Mouse (Mus musculus) retina, postnatal 7 days (tissue): ENCODE results near the gene Olfr393.

Source experiments
- DNase-seq: peaks from one replicate; pipeline ENCODE4 v3.0.0-alpha.2; 2012; ENCODE audit warnings: low read depth, low spot score

The Olfr393 gene

GRCm38 (mm10) chr11:73851354-73851753 is at the start of gene Olfr393:
Olfr393 (minus strand) TSS chr11:73851454.
- DNase-seq = no peak

DNA sequence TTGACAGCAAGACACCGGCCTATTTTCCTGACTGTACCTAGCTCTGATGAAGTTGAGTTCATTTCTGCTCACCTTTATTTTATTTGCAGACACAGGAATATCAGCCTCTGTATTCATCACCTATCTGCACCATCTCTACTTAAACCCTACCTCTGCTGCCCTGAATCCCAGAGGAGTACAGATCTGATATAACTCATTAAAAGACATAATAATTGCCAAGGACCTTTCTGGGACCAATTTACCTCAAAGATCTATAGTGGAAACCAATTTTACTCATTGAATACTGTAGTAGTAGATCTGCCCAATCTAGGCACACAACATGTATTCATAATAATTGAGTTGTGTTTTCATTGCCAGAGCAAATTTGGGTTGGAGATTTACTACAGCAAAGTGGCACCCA is 39.4 kb upstream of the Olfr393 start, which contains the start of gene Olfr394:
TSS of gene Olfr394 (minus strand) at position 101 of the 400 bp plus-strand sequence.
- DNase-seq = no peak

DNA sequence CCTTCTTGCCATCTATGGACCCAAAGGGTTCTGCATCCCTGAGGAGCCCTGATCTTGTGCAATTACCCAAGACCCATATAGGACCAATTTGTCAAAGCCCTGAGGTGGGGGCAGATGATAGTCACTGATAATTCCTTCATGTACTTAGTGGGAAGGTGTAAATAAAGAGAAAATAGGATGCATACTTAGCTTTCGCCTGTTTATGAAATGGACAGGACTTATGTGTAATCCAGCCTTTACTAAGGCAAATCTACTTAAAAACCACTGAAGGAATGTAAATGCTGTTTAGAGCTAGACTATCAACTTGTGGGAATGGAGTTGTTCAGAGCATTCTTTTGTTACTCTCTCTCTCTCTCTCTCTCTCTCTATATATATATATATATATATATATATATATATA is 34.3 kb downstream of the Olfr393 start, which contains the start of gene Olfr392:
TSS of gene Olfr392 (minus strand) at position 101 of the 400 bp plus-strand sequence.
- no peak for DNase-seq

DNA sequence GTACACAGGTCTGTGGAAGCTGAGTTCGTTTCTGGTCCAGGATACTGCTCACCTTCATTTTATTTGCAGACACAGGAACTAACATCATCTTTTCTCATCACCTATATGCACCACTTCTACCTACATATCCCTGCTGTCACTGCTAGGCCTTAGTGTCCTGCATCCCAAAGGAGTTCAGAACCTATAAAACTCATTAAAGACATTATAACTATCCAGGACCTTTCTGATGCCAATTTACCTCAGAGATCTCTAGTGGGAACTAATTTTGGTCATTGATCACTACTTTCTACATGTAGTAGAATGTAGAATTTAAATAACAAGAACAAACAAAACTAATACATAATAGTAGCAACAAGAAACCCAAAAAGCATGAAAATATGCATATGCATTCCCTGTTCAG is 48.3 kb downstream of the Olfr393 start, which contains the start of gene Olfr391-ps:
TSS of gene Olfr391-ps (minus strand) at position 101 of the 400 bp plus-strand sequence.
- no peak for DNase-seq
